Mouse (Mus musculus): ENCODE results near the gene Etl4. TPM values are rescaled to one million over a fixed set of nuclear protein-coding genes. Genes with fewer than 3 reads are reported as not detected.

Gene Etl4
- polyA plus RNA-seq, 1 experiment from 2014 or later: 3.2 TPM

DNA sequence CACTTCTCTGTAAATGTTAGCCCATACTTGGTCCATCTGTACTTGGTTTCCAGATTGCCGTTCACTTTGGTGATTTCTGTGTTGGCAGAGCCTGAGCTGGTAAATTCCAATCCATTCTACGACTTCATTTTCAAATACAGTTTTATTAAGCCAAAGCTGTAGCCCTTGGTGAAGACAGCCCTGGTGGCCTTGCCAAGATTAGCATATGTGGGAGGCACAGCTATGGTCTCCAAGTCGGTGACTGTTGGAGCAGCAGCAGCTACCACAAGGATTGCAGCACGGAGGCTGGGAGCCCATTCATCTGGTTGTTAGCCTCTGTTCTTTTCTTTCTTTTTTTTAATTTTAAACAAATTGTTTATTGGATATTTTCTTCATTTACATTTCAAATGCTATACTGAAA lies 128.1 kb downstream of the Etl4 start:
- H3K27me3 ChIP-seq: no peaks in the 10 kb centered on the region
- no peaks in the 10 kb centered on the region for H3K36me3 ChIP-seq
- no peaks in the 10 kb centered on the region for H3K4me1 ChIP-seq (replicated peaks)
- H3K9ac ChIP-seq: no peak overlapping the region
- no peak overlapping the region for H3K4me2 ChIP-seq
- no peak overlapping the region for H3K4me3 ChIP-seq
- H3K27ac ChIP-seq: no peak overlapping the region
- ATAC-seq (ENCODE audit: low FRiP score): no peak
- WGBS: 88% methylated on average over 4 of the region's 4 CpGs
- no peaks in the 10 kb centered on the region for H3K9me3 ChIP-seq

- no peak overlapping the region for H3K4me2 ChIP-seq
- no peaks in the 10 kb centered on the region for H3K36me3 ChIP-seq
- ATAC-seq (ENCODE audit: low FRiP score): no peak
- 59% methylated on average over 9 of the region's 9 CpGs for WGBS
- no peak overlapping the region for H3K27ac ChIP-seq
- H3K9me3 ChIP-seq: no peaks in the 10 kb centered on the region
- no peaks in the 10 kb centered on the region for H3K27me3 ChIP-seq
- H3K9ac ChIP-seq: no peak overlapping the region
- H3K4me3 ChIP-seq: no peak overlapping the region
- no peaks in the 10 kb centered on the region; the same call in 1 of the 2 replicates for H3K4me1 ChIP-seq (replicated peaks)
Measured at GRCm38 (mm10) chr2:20072377-20072776, 162.8 kb downstream of the Etl4 start.

DNA sequence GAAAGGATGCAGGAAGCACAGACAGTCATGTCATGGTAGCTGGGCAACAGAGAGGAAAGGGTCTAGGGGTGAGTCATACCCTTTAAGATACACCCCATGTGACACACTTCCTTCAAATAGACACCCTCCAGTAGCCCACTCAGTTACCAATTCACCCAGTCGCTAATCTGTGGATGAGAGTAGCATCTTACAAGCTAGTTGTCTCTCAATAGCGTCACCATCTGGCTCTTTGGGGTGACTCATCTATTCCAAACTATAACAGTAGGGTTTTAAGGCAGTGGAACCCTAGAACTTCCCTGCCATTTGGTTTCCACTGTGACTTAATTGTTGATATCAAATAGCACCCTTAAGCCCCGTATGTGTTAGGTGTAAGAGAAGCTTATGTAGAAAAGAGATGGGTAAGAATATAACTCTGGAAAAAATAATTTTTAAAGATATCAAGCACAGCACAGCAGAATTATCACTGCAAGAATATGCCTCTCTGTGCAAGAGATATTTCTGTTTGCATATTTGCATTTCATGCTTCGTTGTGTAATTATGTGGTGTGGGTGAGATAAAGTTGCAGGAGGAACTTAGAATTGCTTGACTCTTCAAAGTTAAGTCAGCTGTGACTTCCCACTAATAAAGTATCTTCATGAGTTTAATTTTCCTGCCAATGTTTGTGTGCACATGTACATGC lies 166.7 kb downstream of the Etl4 start:
- Histone ChIP-seq H3K36me3 (no peaks in the 10 kb centered on the region), H3K4me1 (replicated peaks) (no peaks in the 10 kb centered on the region; the same call in 1 of the 2 replicates), H3K9ac (no peak overlapping the region), H3K27me3 (no peaks in the 10 kb centered on the region), H3K9me3 (no peaks in the 10 kb centered on the region), H3K4me3 (no peak overlapping the region), H3K27ac (no peak overlapping the region), H3K4me2 (no peak overlapping the region)
- no peak for ATAC-seq (ENCODE audit: low FRiP score)
- WGBS: 86% methylated on average over 4 of the region's 4 CpGs

DNA sequence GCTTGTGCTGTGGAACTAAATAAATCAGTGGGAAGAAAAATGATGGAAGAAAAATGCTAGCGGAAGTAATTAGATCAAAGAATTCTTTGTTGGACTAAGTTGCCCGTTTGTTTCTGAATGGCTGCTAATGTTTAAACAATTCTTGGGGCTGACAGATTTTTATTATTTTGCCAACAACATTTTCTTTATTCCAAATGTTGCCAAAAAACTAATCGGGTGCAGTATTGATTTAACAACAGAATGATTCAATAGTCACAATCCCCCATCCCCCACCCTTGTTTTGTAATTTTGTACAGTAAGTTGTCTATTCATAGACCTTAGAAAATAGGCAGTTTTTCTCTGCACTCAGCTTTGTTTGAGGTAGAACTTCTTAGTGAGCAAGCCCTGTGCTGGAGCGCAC lies 175.2 kb downstream of the Etl4 start:
- no peaks in the 10 kb centered on the region for H3K9me3 ChIP-seq
- H3K4me1 ChIP-seq (replicated peaks): no peaks in the 10 kb centered on the region
- H3K4me3 ChIP-seq: no peak overlapping the region
- H3K27me3 ChIP-seq: no peaks in the 10 kb centered on the region
- no peak overlapping the region for H3K4me2 ChIP-seq
- H3K9ac ChIP-seq: no peak overlapping the region
- no peak for ATAC-seq (ENCODE audit: low FRiP score)
- H3K36me3 ChIP-seq: no peaks in the 10 kb centered on the region
- WGBS: 80% methylated on average over 4 of the region's 4 CpGs
- no peak overlapping the region for H3K27ac ChIP-seq

DNA sequence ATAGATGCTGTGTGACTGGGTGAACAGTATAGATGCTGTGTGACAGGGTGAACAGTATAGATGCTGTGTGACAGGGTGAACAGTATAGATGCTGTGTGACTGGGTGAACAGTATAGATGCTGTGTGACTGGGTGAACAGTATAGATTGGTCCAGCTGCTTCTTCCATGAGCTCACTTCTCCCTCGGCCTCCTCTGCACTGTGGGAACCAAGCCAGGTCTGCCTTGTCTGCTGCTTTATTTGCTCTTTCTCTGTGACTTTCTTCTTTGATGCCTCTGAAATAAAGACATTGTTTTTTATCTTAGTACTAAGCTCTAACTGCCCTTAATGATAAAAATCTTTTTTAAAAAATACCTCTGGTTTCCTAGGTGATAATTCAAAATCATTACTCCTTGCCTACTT lies 195.9 kb downstream of the Etl4 start:
- 80% methylated on average over 1 of the region's 1 CpGs for WGBS
- Histone ChIP-seq H3K36me3 (no peaks in the 10 kb centered on the region), H3K4me2 (no peak overlapping the region), H3K9me3 (no peaks in the 10 kb centered on the region), H3K4me3 (no peak overlapping the region), H3K9ac (no peak overlapping the region), H3K27ac (no peak overlapping the region), H3K4me1 (replicated peaks) (no peaks in the 10 kb centered on the region), H3K27me3 (no peaks in the 10 kb centered on the region)
- no peak for ATAC-seq (ENCODE audit: low FRiP score)

DNA sequence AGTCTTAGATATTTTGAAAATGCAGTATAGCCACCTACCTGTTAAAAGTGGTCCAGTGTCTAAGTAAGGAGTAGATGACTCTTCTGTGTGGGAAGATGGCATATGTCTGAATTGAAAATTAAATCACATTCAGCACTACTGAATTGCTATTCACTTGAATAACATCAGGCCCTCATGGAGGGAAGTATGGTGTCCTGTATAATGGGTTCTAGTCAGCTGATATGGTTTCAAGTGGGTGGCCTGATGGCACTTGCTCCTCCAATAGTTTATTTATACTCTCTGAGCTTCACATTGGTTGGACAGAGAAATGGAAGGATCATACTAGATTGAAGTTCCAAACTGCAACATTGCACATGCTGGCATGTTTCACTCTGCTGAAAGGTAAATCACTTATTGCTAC lies 202.1 kb downstream of the Etl4 start:
- Histone ChIP-seq H3K4me2 (no peak overlapping the region), H3K9me3 (no peaks in the 10 kb centered on the region), H3K36me3 (no peaks in the 10 kb centered on the region), H3K4me3 (no peak overlapping the region), H3K9ac (no peak overlapping the region), H3K27me3 (no peaks in the 10 kb centered on the region), H3K27ac (no peak overlapping the region), H3K4me1 (replicated peaks) (no peaks in the 10 kb centered on the region)
- no peak for ATAC-seq (ENCODE audit: low FRiP score)

- Histone ChIP-seq H3K27me3 (no peaks in the 10 kb centered on the region), H3K27ac (no peak overlapping the region), H3K9me3 (no peaks in the 10 kb centered on the region), H3K4me3 (no peak overlapping the region), H3K4me1 (replicated peaks) (no peaks in the 10 kb centered on the region), H3K4me2 (no peak overlapping the region), H3K36me3 (no peaks in the 10 kb centered on the region), H3K9ac (no peak overlapping the region)
- no peak for ATAC-seq (ENCODE audit: low FRiP score)
Measured at GRCm38 (mm10) chr2:20125914-20126313, 216.3 kb downstream of the Etl4 start.

- no peak overlapping the region for H3K4me2 ChIP-seq
- H3K4me1 ChIP-seq (replicated peaks): no peaks in the 10 kb centered on the region
- H3K36me3 ChIP-seq: no peaks in the 10 kb centered on the region
- H3K27ac ChIP-seq: no peak overlapping the region
- H3K4me3 ChIP-seq: no peak overlapping the region
- no peaks in the 10 kb centered on the region for H3K27me3 ChIP-seq
- 25% methylated on average over 2 of the region's 2 CpGs for WGBS
- no peak overlapping the region for H3K9ac ChIP-seq
- ATAC-seq (ENCODE audit: low FRiP score): no peak
- no peaks in the 10 kb centered on the region for H3K9me3 ChIP-seq
Measured at GRCm38 (mm10) chr2:20131792-20132191, 222.2 kb downstream of the Etl4 start.

GRCm38 (mm10) chr2:20138426-20138825 lies 228.8 kb downstream of the Etl4 start:
- H3K9me3 ChIP-seq: no peaks in the 10 kb centered on the region
- H3K4me2 ChIP-seq: no peak overlapping the region
- 83% methylated on average over 1 of the region's 1 CpGs for WGBS
- no peaks in the 10 kb centered on the region for H3K4me1 ChIP-seq (replicated peaks)
- H3K27ac ChIP-seq: no peak overlapping the region
- no peak overlapping the region for H3K4me3 ChIP-seq
- no peaks in the 10 kb centered on the region for H3K36me3 ChIP-seq
- H3K27me3 ChIP-seq: no peaks in the 10 kb centered on the region
- H3K9ac ChIP-seq: no peak overlapping the region
- no peak for ATAC-seq (ENCODE audit: low FRiP score)

GRCm38 (mm10) chr2:20145368-20145767 lies 235.8 kb downstream of the Etl4 start:
- H3K4me2 ChIP-seq: no peak overlapping the region
- H3K4me1 ChIP-seq (replicated peaks): no peaks in the 10 kb centered on the region
- H3K9me3 ChIP-seq: no peaks in the 10 kb centered on the region
- ATAC-seq (ENCODE audit: low FRiP score): no peak
- H3K4me3 ChIP-seq: no peak overlapping the region
- H3K9ac ChIP-seq: no peak overlapping the region
- H3K27me3 ChIP-seq: no peaks in the 10 kb centered on the region
- H3K27ac ChIP-seq: no peak overlapping the region
- WGBS: 76% methylated on average over 4 of the region's 4 CpGs
- no peaks in the 10 kb centered on the region for H3K36me3 ChIP-seq

DNA sequence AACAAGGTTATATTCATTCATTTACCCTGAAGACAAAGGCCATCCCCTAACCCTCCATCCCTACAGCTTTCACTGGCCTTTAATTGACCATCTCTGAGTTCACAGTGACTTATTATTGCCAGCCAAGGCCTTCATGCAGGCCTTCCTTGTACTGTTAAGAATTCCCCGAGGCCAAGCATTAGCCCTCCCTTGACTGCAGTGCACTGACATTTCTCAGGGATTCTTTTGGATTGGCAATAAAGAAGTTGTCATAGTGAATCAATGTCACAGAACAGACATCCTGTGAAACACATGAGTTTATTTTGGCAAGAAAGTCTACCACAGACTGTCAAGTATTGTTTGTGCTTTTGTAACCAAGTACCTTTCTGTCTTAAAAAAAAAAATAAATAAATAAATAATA lies 257.5 kb downstream of the Etl4 start:
- no peak overlapping the region for H3K4me2 ChIP-seq
- WGBS: 67% methylated on average over 1 of the region's 1 CpGs
- no peak for ATAC-seq (ENCODE audit: low FRiP score)

DNA sequence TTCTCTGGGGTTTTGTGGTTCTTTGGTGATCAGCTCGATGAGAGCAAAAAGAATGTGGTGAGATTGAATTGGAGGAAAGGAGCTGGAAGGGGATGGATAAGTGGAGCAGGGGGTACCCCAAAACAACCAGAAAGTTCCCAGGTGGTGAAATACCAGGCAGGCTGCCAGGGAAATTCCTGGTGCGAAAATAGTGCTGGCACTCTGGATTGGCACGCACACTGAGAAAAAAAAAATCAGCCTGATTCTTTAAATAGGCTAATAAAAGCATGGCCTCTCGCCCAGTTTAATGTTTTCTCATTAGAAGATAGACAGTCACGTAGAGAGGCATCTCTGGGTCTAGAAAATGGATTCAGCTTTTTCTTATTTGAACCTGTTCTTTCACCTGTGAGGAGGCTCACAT lies 258.0 kb downstream of the Etl4 start:
- 76% methylated on average over 5 of the region's 5 CpGs for WGBS
- H3K4me2 ChIP-seq: no peak overlapping the region
- no peak overlapping the region for H3K9ac ChIP-seq
- H3K36me3 ChIP-seq: no peaks in the 10 kb centered on the region
- H3K9me3 ChIP-seq: no peaks in the 10 kb centered on the region
- H3K27me3 ChIP-seq: no peaks in the 10 kb centered on the region
- ATAC-seq (ENCODE audit: low FRiP score): no peak
- H3K4me1 ChIP-seq (replicated peaks): no peaks in the 10 kb centered on the region
- H3K4me3 ChIP-seq: no peak overlapping the region
- no peak overlapping the region for H3K27ac ChIP-seq

More for the DNA sequence above, 257.5 kb downstream of the Etl4 start:
- Histone ChIP-seq H3K27ac (no peak overlapping the region), H3K9ac (no peak overlapping the region), H3K27me3 (no peaks in the 10 kb centered on the region), H3K9me3 (no peaks in the 10 kb centered on the region), H3K4me1 (replicated peaks) (no peaks in the 10 kb centered on the region), H3K4me3 (no peak overlapping the region), H3K36me3 (no peaks in the 10 kb centered on the region)

- WGBS: 91% methylated on average over 4 of the region's 4 CpGs
- Histone ChIP-seq H3K36me3 (no peaks in the 10 kb centered on the region), H3K4me2 (no peak overlapping the region), H3K9ac (no peak overlapping the region), H3K27ac (no peak overlapping the region), H3K4me1 (replicated peaks) (no peaks in the 10 kb centered on the region), H3K9me3 (no peaks in the 10 kb centered on the region), H3K4me3 (no peak overlapping the region), H3K27me3 (no peaks in the 10 kb centered on the region)
- ATAC-seq (ENCODE audit: low FRiP score): no peak
Measured at GRCm38 (mm10) chr2:20168156-20168555, 258.6 kb downstream of the Etl4 start.
